Mouse (Mus musculus) myocyte (in vitro differentiated cells): ENCODE data around the gene Wee2. TPM values are rescaled to one million over a fixed set of nuclear protein-coding genes. Genes with fewer than 3 reads are reported as not detected.

Source experiments
- H3K27me3 ChIP-seq: one replicate; pipeline ENCODE4 v1.6.1; 2011; ENCODE audit not compliant: control insufficient read depth, insufficient read depth, insufficient read length
- H3K36me3 ChIP-seq: one replicate; pipeline ENCODE4 v1.6.1; 2011; ENCODE audit not compliant: control insufficient read depth, insufficient read depth
- H3K4me2 ChIP-seq: one replicate; pipeline ENCODE4 v1.6.1; 2011; ENCODE audit warnings: low read depth, control low read depth
- H3K4me3 ChIP-seq: one replicate; pipeline ENCODE4 v1.5.1; 2011; ENCODE audit warnings: mild to moderate bottlenecking, control low read depth, moderate library complexity
- H3K79me2 ChIP-seq: one replicate; pipeline ENCODE4 v1.6.1; 2011; ENCODE audit not compliant: control insufficient read depth, insufficient read depth
- H3ac ChIP-seq: one replicate; pipeline ENCODE4 v1.6.1; 2011; ENCODE audit not compliant: control insufficient read depth, insufficient read length
- CEBPB ChIP-seq: IDR thresholded peaks from 2 replicates; pipeline ENCODE4 v1.6.1; 2011; ENCODE audit warnings: mild to moderate bottlenecking, moderate library complexity; ENCODE audit not compliant: poor library complexity, insufficient read depth, severe bottlenecking
- E2F4 ChIP-seq: IDR thresholded peaks from one replicate; pipeline ENCODE4 v1.6.1; 2011; ENCODE audit warnings: mild to moderate bottlenecking, control low read depth, moderate library complexity; ENCODE audit not compliant: insufficient read depth
- MAX ChIP-seq: IDR thresholded peaks from one replicate; pipeline ENCODE4 v1.6.1; 2011; ENCODE audit warnings: low read depth, mild to moderate bottlenecking, control low read depth
- MYOD1 ChIP-seq, 3 experiments: IDR thresholded peaks; one replicate each; pipeline ENCODE4 v1.6.1; 2011; ENCODE audit warnings: control low read depth in 2 of 3, low read depth in 2 of 3, mild to moderate bottlenecking in 2 of 3, moderate library complexity in 1 of 3; ENCODE audit not compliant: insufficient read length in 2 of 3, control insufficient read depth in 1 of 3
- MYOG ChIP-seq, 3 experiments: IDR thresholded peaks; one replicate each; pipeline ENCODE4 v1.6.1; 2011; ENCODE audit warnings: control low read depth in 2 of 3, low read depth in 2 of 3, mild to moderate bottlenecking in 2 of 3; ENCODE audit not compliant: insufficient read length in 2 of 3, control insufficient read depth in 1 of 3, insufficient read depth in 1 of 3
- POLR2A ChIP-seq: IDR thresholded peaks from one replicate; pipeline ENCODE4 v1.6.1; 2011; ENCODE audit warnings: low read depth, mild to moderate bottlenecking, control low read depth, moderate library complexity; ENCODE audit not compliant: insufficient read length
- POLR2AphosphoS2 ChIP-seq: IDR thresholded peaks from one replicate; pipeline ENCODE4 v1.6.1; 2011; ENCODE audit warnings: low read depth, control low read depth; ENCODE audit not compliant: insufficient read length
- REST ChIP-seq: IDR thresholded peaks from one replicate; pipeline ENCODE4 v1.6.1; 2011; ENCODE audit warnings: mild to moderate bottlenecking, control low read depth, moderate library complexity; ENCODE audit not compliant: insufficient read depth, insufficient read length
- SRF ChIP-seq: IDR thresholded peaks from one replicate; pipeline ENCODE4 v1.6.1; 2011; ENCODE audit warnings: low read depth; ENCODE audit not compliant: control insufficient read depth, insufficient read length
- TCF12 ChIP-seq: IDR thresholded peaks from one replicate; pipeline ENCODE4 v1.6.1; 2011; ENCODE audit warnings: mild to moderate bottlenecking, control low read depth; ENCODE audit not compliant: poor library complexity, insufficient read depth, severe bottlenecking
- TCF3 ChIP-seq: IDR thresholded peaks from one replicate; pipeline ENCODE4 v1.6.1; 2011; ENCODE audit warnings: low read depth, control low read depth; ENCODE audit not compliant: insufficient read length
- USF1 ChIP-seq: IDR thresholded peaks from one replicate; pipeline ENCODE4 v1.6.1; 2011; ENCODE audit warnings: low read depth, mild to moderate bottlenecking, control low read depth, moderate library complexity
- polyA plus RNA-seq: library from polyadenylated mRNA; unstranded; fragments of >200 nt; fragmentation: generic; extraction: Trizol; gene quantifications from one replicate; pipeline ENCODE4 v1.2.1, GENCODE M21; 2012; ENCODE audit warnings: missing spikeins

Gene Wee2
- polyA plus RNA-seq, 1 experiment: not detected

- Histone ChIP-seq H3K79me2 (peaks cover 20% of the 10 kb centered on the region), H3K4me2 (no peak overlapping the region), H3ac (no peak overlapping the region), H3K36me3 (peaks cover 53% of the 10 kb centered on the region), H3K4me3 (no peak overlapping the region), H3K27me3 (no peaks in the 10 kb centered on the region)
- TF ChIP-seq REST: no peak
- TF ChIP-seq MYOD1 (IDR thresholded peaks at IDR 0.05; ENCODE audit: control insufficient read depth in 1 of 3, insufficient read length in 2 of 3, low read depth in 2 of 3): no peak
Observed at GRCm38 (mm10) chr6:40476132-40476531, 37.2 kb downstream of the Wee2 start.

- H3K4me3 ChIP-seq: no peak overlapping the region
- no peak for TF ChIP-seq POLR2A
- TF ChIP-seq MYOD1 (IDR thresholded peaks at IDR 0.05; ENCODE audit: control insufficient read depth in 1 of 3, insufficient read length in 2 of 3, low read depth in 2 of 3): no peak
- no peak for TF ChIP-seq CEBPB
- TF ChIP-seq REST: no peak
- no peak for TF ChIP-seq MAX
- TF ChIP-seq TCF12: no peak
- no peak for TF ChIP-seq E2F4
- no peak for TF ChIP-seq USF1
- TF ChIP-seq MYOG (IDR thresholded peaks at IDR 0.05; ENCODE audit: control insufficient read depth in 1 of 3, insufficient read depth in 1 of 3, insufficient read length in 2 of 3, low read depth in 2 of 3): no peak
- no peak for TF ChIP-seq TCF3
- no peak for TF ChIP-seq SRF
- no peak for TF ChIP-seq POLR2AphosphoS2
Observed at GRCm38 (mm10) chr6:40479705-40480104, 40.8 kb downstream of the Wee2 start.

GRCm38 (mm10) chr6:40482318-40482717 lies 43.4 kb downstream of the Wee2 start:
- no peaks in the 10 kb centered on the region for H3K27me3 ChIP-seq
- peaks cover 59% of the 10 kb centered on the region for H3K36me3 ChIP-seq
- H3K79me2 ChIP-seq: no peaks in the 10 kb centered on the region
- no peak for TF ChIP-seq MYOD1 (IDR thresholded peaks at IDR 0.05; ENCODE audit: control insufficient read depth in 1 of 3, insufficient read length in 2 of 3, low read depth in 2 of 3)
- H3K4me2 ChIP-seq: no peak overlapping the region
- no peak overlapping the region for H3ac ChIP-seq
- no peak overlapping the region for H3K4me3 ChIP-seq

More at GRCm38 (mm10) chr6:40479705-40480104, 40.8 kb downstream of the Wee2 start:
- H3ac ChIP-seq: no peak overlapping the region
- H3K4me2 ChIP-seq: no peak overlapping the region
- no peaks in the 10 kb centered on the region for H3K79me2 ChIP-seq
- H3K27me3 ChIP-seq: no peaks in the 10 kb centered on the region
- peaks cover 76% of the 10 kb centered on the region for H3K36me3 ChIP-seq

- no peak for TF ChIP-seq E2F4
- no peak for TF ChIP-seq MAX
- TF ChIP-seq USF1: no peak
- no peak for TF ChIP-seq CEBPB
- no peak for TF ChIP-seq TCF12
- TF ChIP-seq TCF3: no peak
- TF ChIP-seq POLR2AphosphoS2: no peak
- no peak for TF ChIP-seq MYOD1 (IDR thresholded peaks at IDR 0.05; ENCODE audit: control insufficient read depth in 1 of 3, insufficient read length in 2 of 3, low read depth in 2 of 3)
- Histone ChIP-seq H3ac (no peak within 1 kb of the TSS), H3K27me3 (no peaks in the 10 kb centered on the region), H3K36me3 (peaks cover 4% of the 10 kb centered on the region), H3K79me2 (no peaks in the 10 kb centered on the region), H3K4me3 (no peak within 1 kb of the TSS), H3K4me2 (no peak within 1 kb of the TSS)
Observed at GRCm38 (mm10) chr6:40490933-40491332, 52.0 kb downstream of the Wee2 start, which contains the start of gene Tas2r137. Gene Tas2r137, plus strand, starts transcription at chr6:40491233.

- H3ac ChIP-seq: no peak within 1 kb of the TSS
- TF ChIP-seq SRF (no peak), MYOD1 (IDR thresholded peaks at IDR 0.05; ENCODE audit: control insufficient read depth in 1 of 3, insufficient read length in 2 of 3, low read depth in 2 of 3) (no peak), POLR2AphosphoS2 (no peak), TCF12 (no peak), POLR2A (no peak), REST (no peak), E2F4 (no peak), MYOG (IDR thresholded peaks at IDR 0.05; ENCODE audit: control insufficient read depth in 1 of 3, insufficient read depth in 1 of 3, insufficient read length in 2 of 3, low read depth in 2 of 3) (no peak), CEBPB (no peak), USF1 (no peak), MAX (no peak), TCF3 (no peak)
- no peaks in the 10 kb centered on the region for H3K79me2 ChIP-seq
- H3K4me3 ChIP-seq: no peak within 1 kb of the TSS
- H3K36me3 ChIP-seq: no peaks in the 10 kb centered on the region
- no peaks in the 10 kb centered on the region for H3K27me3 ChIP-seq
- H3K4me2 ChIP-seq: no peak within 1 kb of the TSS
Observed at GRCm38 (mm10) chr6:40493229-40493628, 54.3 kb downstream of the Wee2 start, which contains the start of gene Tas2r108. Gene Tas2r108, plus strand, starts transcription at chr6:40493529.

Other genes with a start within 250 kb of the Wee2 start
- gene Agk, start 113.9 kb upstream of the Wee2 start, polyA plus RNA-seq: 10.0 TPM
- 1.0 TPM for gene E330009J07Rik, start 3.0 kb upstream of the Wee2 start, polyA plus RNA-seq
- gene Ssbp1, start 32.3 kb downstream of the Wee2 start, polyA plus RNA-seq: 39.0 TPM
- not detected for gene Tas2r137, start 52.1 kb downstream of the Wee2 start, polyA plus RNA-seq
- gene Tas2r108, start 54.4 kb downstream of the Wee2 start, polyA plus RNA-seq: not detected
- gene Prss37, start 80.4 kb downstream of the Wee2 start, polyA plus RNA-seq: not detected
- gene Olfr461, start 116.0 kb downstream of the Wee2 start, polyA plus RNA-seq: not detected
- gene Olfr460, start 130.4 kb downstream of the Wee2 start, polyA plus RNA-seq: not detected
- gene Clec5a, start 146.7 kb downstream of the Wee2 start, polyA plus RNA-seq: 0.05 TPM
- not detected for gene Tas2r138, start 174.2 kb downstream of the Wee2 start, polyA plus RNA-seq
- gene Mgam, start 189.7 kb downstream of the Wee2 start, polyA plus RNA-seq: 3.3 TPM